Mouse (Mus musculus) E14TG2a.4 (cell line): ENCODE measurements at regions not wholly inside any gene's neighbourhood (a gene's known extent, or its start where the extent isn't known, plus 50 kb on each side); places are given as distances from the start of the nearest gene placed in this dataset.

Experiments
- CTCF ChIP-seq: conservative IDR thresholded peaks from 2 replicates; pipeline ENCODE4 v1.5.1; 2014; ENCODE audit warnings: low read length
- NANOG ChIP-seq: IDR thresholded peaks from 2 replicates; pipeline ENCODE4 v1.6.1; 2014; ENCODE audit warnings: borderline replicate concordance, low read length, mixed read lengths
- POU5F1 ChIP-seq: IDR thresholded peaks from 2 replicates; pipeline ENCODE4 v1.6.1; 2014; ENCODE audit warnings: low read length, borderline replicate concordance

DNA sequence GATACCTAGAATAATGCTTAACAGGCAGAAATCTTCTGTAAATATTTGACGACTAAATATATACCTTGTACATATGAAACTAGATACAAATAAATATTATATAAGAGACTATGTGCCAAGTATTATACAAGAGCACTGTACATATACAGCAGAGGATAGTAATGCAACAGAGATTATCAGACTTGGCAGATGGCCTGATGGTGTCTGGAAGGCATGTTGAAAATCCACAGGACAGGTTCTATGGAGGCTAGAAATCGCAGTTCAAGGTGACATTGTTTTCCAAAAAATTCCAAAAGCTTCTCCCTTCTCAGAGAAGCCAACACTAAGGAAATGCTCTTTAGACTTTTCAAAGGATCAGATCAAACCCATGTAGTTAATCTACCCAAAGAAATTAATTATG, 126.9 kb upstream of the Mrps30 start:
- TF ChIP-seq CTCF: no peak
- no peak for TF ChIP-seq POU5F1
- no peak for TF ChIP-seq NANOG
